In genomic region chr1:189663437-189663836, GRCm38 (mm10) we compare ENCODE assay signal across 17 mouse cellular contexts. TPM values are rescaled to one million over a fixed set of nuclear protein-coding genes. Genes with fewer than 3 reads are reported as not detected.
DNase-seq lines count a peak whose midpoint lies in the region; ATAC-seq lines count a peak whose summit lies in the region.
"Had no signal": no experiment of that assay in that cellular context is flagged by ENCODE, and none has a peak within 500 bp of the region (broad histone marks: within the 10 kb centered on the region; RNA-seq: fewer than 3 reads in every experiment).

No protein-coding gene starts in this region.

- DNase-seq in forebrain, embryonic 10.5 days (ENCODE audit: extremely low spot score, low spot score), result no peak
- peak; percentile 56 to 65 for DNase-seq in right cerebral cortex, postnatal 10 days (ENCODE audit: low spot score in 2 of 2)
- DNase-seq in right cerebral cortex, postnatal 14 days, result no peak
- DNase-seq in layer of hippocampus, adult 18-20 months (ENCODE audit: low spot score in 2 of 2), result peak; percentile 53 to 77
- DNase-seq in adrenal gland, postnatal 10 days, result no peak
- no peak for DNase-seq in spleen, postnatal 10 days (ENCODE audit: low spot score in 2 of 2)
- no peak for DNase-seq in urinary bladder, postnatal 14 days (ENCODE audit: low spot score)
- DNase-seq: embryo, embryonic 11 days; heart, adult 2 months; heart, postnatal 14 days; right cerebral cortex, adult 18-20 months; thymus, adult 2 months had no signal

- H3K9ac ChIP-seq in forebrain, embryonic 13.5 days, result no peak overlapping the region

- no peak overlapping the region for H3K27ac ChIP-seq in forebrain, embryonic 13.5 days
- H3K27ac ChIP-seq in forebrain, embryonic 10.5 days, result no peak overlapping the region
- H3K27ac ChIP-seq: heart, adult 2 months had no signal

- 70% methylated on average over 1 of the region's 1 CpGs for WGBS in forebrain, embryonic 13.5 days
- 91% methylated on average over 1 of the region's 1 CpGs for WGBS in forebrain, embryonic 10.5 days

- peaks cover 52% of the 10 kb centered on the region for H3K36me3 ChIP-seq in forebrain, embryonic 13.5 days (ENCODE audit: poor library complexity, severe bottlenecking)
- H3K36me3 ChIP-seq in forebrain, embryonic 10.5 days (replicated peaks), result peaks cover 97% of the 10 kb centered on the region

- no peaks in the 10 kb centered on the region for H3K9me3 ChIP-seq in forebrain, embryonic 13.5 days (replicated peaks)
- no peaks in the 10 kb centered on the region for H3K9me3 ChIP-seq in forebrain, embryonic 10.5 days

- H3K4me2 ChIP-seq in forebrain, embryonic 13.5 days, result no peak overlapping the region
- H3K4me2 ChIP-seq: liver, embryonic 11.5 days had no signal

- H3K4me3 ChIP-seq in forebrain, embryonic 13.5 days, result no peak overlapping the region
- no peak overlapping the region for H3K4me3 ChIP-seq in forebrain, embryonic 10.5 days
- H3K4me3 ChIP-seq: heart, adult 2 months had no signal

- peak; percentile 74; the same call in 1 of the 2 replicates for ATAC-seq in forebrain, embryonic 13.5 days
- ATAC-seq: hindbrain, embryonic 16.5 days; lung, postnatal 0 days; Patski had no signal

- peaks cover 5% of the 10 kb centered on the region for H3K4me1 ChIP-seq in forebrain, embryonic 13.5 days
- H3K4me1 ChIP-seq in forebrain, embryonic 10.5 days, result peaks cover 11% of the 10 kb centered on the region

- no peaks in the 10 kb centered on the region for H3K27me3 ChIP-seq in forebrain, embryonic 13.5 days
- no peaks in the 10 kb centered on the region for H3K27me3 ChIP-seq in forebrain, embryonic 10.5 days (ENCODE audit: poor library complexity, severe bottlenecking)
- H3K27me3 ChIP-seq: Patski had no signal

RNA-seq across cellular contexts. Expression of gene Cenpf, which starts 24.4 kb away (rescaled TPM):
- 119 and 123 TPM in 2 replicates for polyA plus RNA-seq in forebrain, embryonic 13.5 days (2015; fragmentation: Nextera tagmentation; extraction: Ambion mirVana)
- polyA plus RNA-seq in forebrain, embryonic 10.5 days (2016; fragmentation: Nextera tagmentation; extraction: Ambion mirVana), result 131 and 136 TPM in 2 replicates
- total RNA-seq in layer of hippocampus, adult 18-20 months (2021), result under 1 TPM; 0.15 to 0.40 TPM
- total RNA-seq in adrenal gland, postnatal 10 days (2021), result 10 to 100 TPM; 12.0 to 16.0 TPM

Comparison
In these comparisons a context has a peak if more than half of its experiments do, and no peak if none do; other contexts are left out.
1. DNase-seq: peak in right cerebral cortex, postnatal 10 days (2 of 2) and layer of hippocampus, adult 18-20 months (2 of 2); none in forebrain, embryonic 10.5 days (single experiment), right cerebral cortex, postnatal 14 days (single experiment), adrenal gland, postnatal 10 days (single experiment), spleen, postnatal 10 days (0 of 2) and urinary bladder, postnatal 14 days (single experiment).
2. RNA of gene Cenpf, which starts 24.4 kb away (total RNA-seq): 12.0 to 16.0 TPM in adrenal gland, postnatal 10 days; 0.15 to 0.40 TPM in layer of hippocampus, adult 18-20 months; every median in the first group is over 4 times any median in the second.